Mouse (Mus musculus) midbrain, embryonic 15.5 days (tissue): ENCODE results near the gene Zfp710. TPM values are rescaled to one million over a fixed set of nuclear protein-coding genes. Genes with fewer than 3 reads are reported as not detected.

Experiments used
- ATAC-seq: fragments of 200-750 bp; cut with Nextera tagmentation; replicated peaks from 2 replicates; pipeline ENCODE4 v1.8.0; 2017; ENCODE audit warnings: moderate TSS enrichment
- H3K27ac ChIP-seq: fragments of 300-500 bp; sonication (generic); 2 replicates; pipeline ENCODE4 v1.5.1; 2015; ENCODE audit warnings: mild to moderate bottlenecking, inconsistent platforms
- H3K27me3 ChIP-seq: fragments of 300-500 bp; sonication (generic); replicated peaks from 2 replicates; pipeline ENCODE4 v1.6.1; 2015; ENCODE audit warnings: inconsistent platforms
- H3K36me3 ChIP-seq: fragments of 300-500 bp; sonication (generic); replicated peaks from 2 replicates; pipeline ENCODE4 v1.6.1; 2015; ENCODE audit warnings: inconsistent platforms
- H3K4me1 ChIP-seq: fragments of 300-500 bp; sonication (generic); 2 replicates; pipeline ENCODE4 v1.6.1; 2015; ENCODE audit warnings: inconsistent platforms
- H3K4me2 ChIP-seq: fragments of 300-500 bp; sonication (generic); 2 replicates; pipeline ENCODE4 v1.6.1; 2015; ENCODE audit warnings: inconsistent platforms, mild to moderate bottlenecking, moderate library complexity
- H3K4me3 ChIP-seq: fragments of 300-500 bp; sonication (generic); 2 replicates; pipeline ENCODE4 v1.5.1; 2015; ENCODE audit warnings: mild to moderate bottlenecking, inconsistent platforms
- H3K9ac ChIP-seq: fragments of 300-500 bp; sonication (generic); 2 replicates; pipeline ENCODE4 v1.6.1; 2015; ENCODE audit warnings: mild to moderate bottlenecking, inconsistent platforms
- H3K9me3 ChIP-seq: fragments of 300-500 bp; sonication (generic); 2 replicates; pipeline ENCODE4 v1.6.1; 2016; ENCODE audit warnings: inconsistent platforms
- WGBS: fragments of 180-500 bp; shearing (Covaris S2); methylation state at CpG from one replicate; pipeline ENCODE4 v1.1.7; 2015; ENCODE audit warnings: mixed read lengths; 5-methylcytosine and 5-hydroxymethylcytosine counted together
- polyA plus RNA-seq: library from polyadenylated mRNA; unstranded; fragments of >200 nt; fragmentation: Nextera tagmentation; extraction: Ambion mirVana; gene quantifications from 2 replicates; pipeline ENCODE4 v1.2.1, GENCODE M21; 2015

Zfp710 gene
- polyA plus RNA-seq, 1 experiment from 2014 or later: 18.0 TPM

- Histone ChIP-seq H3K4me1 (peaks cover 6% of the 10 kb centered on the region; the same call in 1 of the 2 replicates), H3K9me3 (no peaks in the 10 kb centered on the region), H3K27ac (no peak overlapping the region), H3K36me3 (peaks cover 63% of the 10 kb centered on the region), H3K4me2 (no peak overlapping the region), H3K9ac (no peak overlapping the region), H3K4me3 (no peak overlapping the region), H3K27me3 (no peaks in the 10 kb centered on the region)
- WGBS: 94% methylated on average over 20 of the region's 20 CpGs
- no peak for ATAC-seq
Measured at GRCm38 (mm10) chr7:80095598-80096309, 71.1 kb downstream of the Zfp710 start.

GRCm38 (mm10) chr7:80098389-80098976 is 73.9 kb downstream of the Zfp710 start:
- H3K4me3 ChIP-seq: no peak overlapping the region
- H3K4me1 ChIP-seq: no peaks in the 10 kb centered on the region
- ATAC-seq: no peak
- H3K9me3 ChIP-seq: no peaks in the 10 kb centered on the region
- no peaks in the 10 kb centered on the region for H3K27me3 ChIP-seq
- no peak overlapping the region for H3K9ac ChIP-seq
- peaks cover 63% of the 10 kb centered on the region for H3K36me3 ChIP-seq
- WGBS: 95% methylated on average over 13 of the region's 13 CpGs
- H3K4me2 ChIP-seq: no peak overlapping the region
- H3K27ac ChIP-seq: no peak overlapping the region

- 80% methylated on average over 3 of the region's 3 CpGs for WGBS
- H3K27ac ChIP-seq: no peak overlapping the region
- H3K4me3 ChIP-seq: no peak overlapping the region
- H3K9me3 ChIP-seq: no peaks in the 10 kb centered on the region
- no peaks in the 10 kb centered on the region for H3K4me1 ChIP-seq
- no peak overlapping the region for H3K4me2 ChIP-seq
- no peaks in the 10 kb centered on the region for H3K27me3 ChIP-seq
- no peak overlapping the region for H3K9ac ChIP-seq
- H3K36me3 ChIP-seq: peaks cover 28% of the 10 kb centered on the region
- no peak for ATAC-seq
Measured at GRCm38 (mm10) chr7:80103335-80103734, 78.7 kb downstream of the Zfp710 start.

GRCm38 (mm10) chr7:80105637-80106390 is 81.2 kb downstream of the Zfp710 start:
- Histone ChIP-seq H3K27me3 (no peaks in the 10 kb centered on the region), H3K4me1 (0 out of 2 replicates have a peak, but pooled peaks cover 2% of the 10 kb centered on the region)
- 92% methylated on average over 4 of the region's 4 CpGs for WGBS

GRCm38 (mm10) chr7:80106441-80106840 is 81.8 kb downstream of the Zfp710 start:
- Histone ChIP-seq H3K36me3 (no peaks in the 10 kb centered on the region), H3K9ac (no peak overlapping the region), H3K4me2 (no peak overlapping the region), H3K9me3 (no peaks in the 10 kb centered on the region), H3K4me1 (peaks cover 8% of the 10 kb centered on the region), H3K27me3 (no peaks in the 10 kb centered on the region), H3K27ac (no peak overlapping the region), H3K4me3 (no peak overlapping the region)
- 86% methylated on average over 1 of the region's 1 CpGs for WGBS
- ATAC-seq: no peak

More at GRCm38 (mm10) chr7:80105637-80106390, 81.2 kb downstream of the Zfp710 start:
- H3K27ac ChIP-seq: no peak overlapping the region
- H3K9me3 ChIP-seq: no peaks in the 10 kb centered on the region
- no peak overlapping the region for H3K4me2 ChIP-seq
- ATAC-seq: no peak
- no peak overlapping the region for H3K4me3 ChIP-seq
- H3K36me3 ChIP-seq: peaks cover 6% of the 10 kb centered on the region
- H3K9ac ChIP-seq: no peak overlapping the region

GRCm38 (mm10) chr7:80111066-80112045 is 86.7 kb downstream of the Zfp710 start:
- peak overlapping the region; percentile 7; the same call in 1 of the 2 replicates for H3K27ac ChIP-seq
- no peak overlapping the region for H3K4me3 ChIP-seq
- peaks cover 46% of the 10 kb centered on the region for H3K4me1 ChIP-seq
- H3K9me3 ChIP-seq: no peaks in the 10 kb centered on the region
- no peak overlapping the region for H3K9ac ChIP-seq
- 76% methylated on average over 9 of the region's 9 CpGs for WGBS
- H3K36me3 ChIP-seq: no peaks in the 10 kb centered on the region
- ATAC-seq: no peak
- H3K4me2 ChIP-seq: no peak overlapping the region
- no peaks in the 10 kb centered on the region for H3K27me3 ChIP-seq

GRCm38 (mm10) chr7:80113989-80114388 is 89.4 kb downstream of the Zfp710 start:
- WGBS: 6% methylated on average over 10 of the region's 10 CpGs
- no peak for ATAC-seq
- H3K9me3 ChIP-seq: no peaks in the 10 kb centered on the region

GRCm38 (mm10) chr7:80114451-80115223 is 90.0 kb downstream of the Zfp710 start:
- under 1% methylated on average over 52 of the region's 52 CpGs for whole genome bisulfite sequencing
- Histone ChIP-seq H3K9me3 (no peaks in the 10 kb centered on the region), H3K27me3 (no peaks in the 10 kb centered on the region), H3K4me1 (peaks cover 48% of the 10 kb centered on the region), H3K4me2 (peak overlapping the region; percentile 82), H3K4me3 (peak overlapping the region; percentile 91), H3K9ac (peak overlapping the region; percentile 95), H3K36me3 (no peaks in the 10 kb centered on the region), H3K27ac (peak overlapping the region; percentile 94)
- peak; percentile 84 for ATAC-seq

More at GRCm38 (mm10) chr7:80113989-80114388, 89.4 kb downstream of the Zfp710 start:
- Histone ChIP-seq H3K9ac (peak overlapping the region; percentile 95), H3K4me2 (peak overlapping the region; percentile 82), H3K4me3 (peak overlapping the region; percentile 91), H3K4me1 (peaks cover 48% of the 10 kb centered on the region), H3K27me3 (no peaks in the 10 kb centered on the region), H3K36me3 (no peaks in the 10 kb centered on the region), H3K27ac (peak overlapping the region; percentile 94)

GRCm38 (mm10) chr7:80115224-80115590 is 90.6 kb downstream of the Zfp710 start, which contains the start of gene Idh2:
Gene Idh2 (minus strand): TSS chr7:80115392.
- ATAC-seq: peak; percentile 97
- 1% methylated on average over 29 of the region's 29 CpGs for WGBS

GRCm38 (mm10) chr7:80116158-80116557 is 91.5 kb downstream of the Zfp710 start:
- Histone ChIP-seq H3K27ac (no peak overlapping the region), H3K9me3 (no peaks in the 10 kb centered on the region), H3K27me3 (no peaks in the 10 kb centered on the region), H3K9ac (no peak overlapping the region), H3K4me2 (peak overlapping the region; percentile 82), H3K4me1 (peaks cover 42% of the 10 kb centered on the region), H3K4me3 (no peak overlapping the region), H3K36me3 (no peaks in the 10 kb centered on the region)
- WGBS: 65% methylated on average over 2 of the region's 2 CpGs
- no peak for ATAC-seq

More at GRCm38 (mm10) chr7:80115224-80115590, 90.6 kb downstream of the Zfp710 start, which contains the start of gene Idh2:
- peak within 1 kb of the TSS; percentile 94 for H3K27ac ChIP-seq
- H3K4me1 ChIP-seq: peaks cover 48% of the 10 kb centered on the region
- peak within 1 kb of the TSS; percentile 82 for H3K4me2 ChIP-seq
- no peaks in the 10 kb centered on the region for H3K9me3 ChIP-seq
- H3K36me3 ChIP-seq: no peaks in the 10 kb centered on the region
- H3K9ac ChIP-seq: peak within 1 kb of the TSS; percentile 95
- H3K4me3 ChIP-seq: peak within 1 kb of the TSS; percentile 91
- H3K27me3 ChIP-seq: no peaks in the 10 kb centered on the region

GRCm38 (mm10) chr7:80119198-80119597 is 94.6 kb downstream of the Zfp710 start:
- WGBS: 77% methylated on average over 4 of the region's 4 CpGs
- Histone ChIP-seq H3K4me3 (no peak overlapping the region), H3K4me2 (no peak overlapping the region), H3K27ac (no peak overlapping the region), H3K36me3 (no peaks in the 10 kb centered on the region), H3K4me1 (peaks cover 12% of the 10 kb centered on the region), H3K9ac (no peak overlapping the region), H3K27me3 (no peaks in the 10 kb centered on the region), H3K9me3 (no peaks in the 10 kb centered on the region)
- ATAC-seq: no peak
